Mouse (Mus musculus) thymus, postnatal 25 days (tissue): ENCODE data around the gene Ncbp3.

Experiments used
- DNase-seq: peaks from one replicate; pipeline ENCODE4 v3.0.0; 2022

The Ncbp3 gene

GRCm38 (mm10) chr11:73090283-73090682, 42.7 kb downstream of the Ncbp3 start, which contains the start of gene Itgae:
Gene Itgae (plus strand): TSS chr11:73090583.
- no peak for DNase-seq

GRCm38 (mm10) chr11:73090826-73091225, 43.2 kb downstream of the Ncbp3 start:
- DNase-seq: no peak

DNA sequence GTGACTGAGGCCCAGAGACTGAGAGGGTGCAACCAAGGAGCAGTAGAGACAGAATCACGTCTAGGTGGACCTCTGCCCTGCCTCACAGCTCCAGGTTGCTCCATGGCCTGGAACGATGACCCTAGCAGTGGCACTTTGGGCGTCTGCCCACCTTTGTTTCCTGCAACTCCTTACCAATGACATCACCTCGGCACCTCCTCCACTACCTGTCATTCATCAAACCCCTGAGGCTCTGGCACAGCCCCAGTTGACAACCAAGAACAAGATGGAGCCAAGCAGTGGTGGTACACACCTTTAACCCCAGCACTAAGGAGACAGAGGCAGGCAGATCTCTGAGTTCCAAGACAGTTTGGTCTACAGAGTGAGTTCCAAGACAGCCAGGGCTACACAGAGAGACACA, 44.5 kb downstream of the Ncbp3 start:
- no peak for DNase-seq

- DNase-seq: no peak
These were observed 45.3 kb downstream of the Ncbp3 start for GRCm38 (mm10) chr11:73092877-73093276.

- DNase-seq: peak; percentile 46
These were observed 46.8 kb downstream of the Ncbp3 start for GRCm38 (mm10) chr11:73094231-73094995.

DNA sequence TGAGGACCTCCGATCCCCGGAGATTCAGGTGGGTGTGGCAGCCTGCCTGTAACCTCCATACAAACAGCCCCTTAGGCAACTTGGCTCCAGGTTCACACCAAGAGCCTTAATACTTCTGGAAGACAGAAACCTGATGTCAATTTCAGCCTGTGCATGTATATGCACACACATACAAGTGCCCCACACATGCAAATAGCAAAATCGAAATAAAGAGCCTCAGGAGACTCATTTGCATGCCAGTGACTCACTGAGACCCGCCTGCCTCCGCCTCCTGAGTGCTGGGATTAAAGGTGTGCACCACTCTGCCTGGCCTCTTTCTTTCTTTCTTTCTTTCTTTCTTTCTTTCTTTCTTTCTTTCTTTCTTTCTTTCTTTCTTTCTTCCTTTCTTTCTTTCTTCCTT, 51.3 kb downstream of the Ncbp3 start:
- DNase-seq: no peak

DNA sequence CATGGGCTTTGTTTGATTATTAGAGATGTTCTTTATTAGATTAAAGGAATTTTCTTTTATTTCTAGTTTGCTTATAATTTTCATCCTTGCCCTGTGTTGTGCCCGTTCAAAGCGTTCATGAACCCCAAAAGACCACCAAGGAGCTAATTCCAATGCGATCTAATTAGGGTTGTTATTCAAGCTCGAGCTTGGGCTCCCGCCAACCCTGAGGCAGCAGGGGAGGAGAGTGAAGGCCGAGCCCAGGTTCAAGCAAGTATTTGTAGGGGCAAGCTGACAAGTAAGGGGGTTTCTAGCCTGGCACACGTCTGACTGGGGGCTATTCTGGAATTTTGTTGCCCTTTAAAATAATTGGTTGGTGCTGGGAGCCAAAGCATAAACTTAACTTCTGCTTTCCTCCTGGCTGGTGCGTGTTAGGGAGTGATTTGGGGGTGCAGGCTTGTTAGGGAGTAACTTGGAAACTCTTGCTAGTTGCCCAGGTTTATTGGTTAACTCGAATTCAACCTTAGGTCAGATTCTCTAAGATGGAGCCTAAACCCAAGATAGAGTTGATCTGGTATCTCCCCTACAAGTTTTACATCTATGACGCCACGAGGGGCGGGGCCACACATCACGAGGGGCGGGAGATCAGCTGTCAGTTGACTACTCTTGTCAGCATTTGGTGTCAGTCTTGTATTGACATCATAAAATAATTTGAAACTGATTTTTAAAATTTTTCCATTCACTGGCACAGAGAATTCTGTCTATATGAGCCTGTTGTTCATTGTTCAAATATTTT, 52.6 kb downstream of the Ncbp3 start:
- no peak for DNase-seq

DNA sequence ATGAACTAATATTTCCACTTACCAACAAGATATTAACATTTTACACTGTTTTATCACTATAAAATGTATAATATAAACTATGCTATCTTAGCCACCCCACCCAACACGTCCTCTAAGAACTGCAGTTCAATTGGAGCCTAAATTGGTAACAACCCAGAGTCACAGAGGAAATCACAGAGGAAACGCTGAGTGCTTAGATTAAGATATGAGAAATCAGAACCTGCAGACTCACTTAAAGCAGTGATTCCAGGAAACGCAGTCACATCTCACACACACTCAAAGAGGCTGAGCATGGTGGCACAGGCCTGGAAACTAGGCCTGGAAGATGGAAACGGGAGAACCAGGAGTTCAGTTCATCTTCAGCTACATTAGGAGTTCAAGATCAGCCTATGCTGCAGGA, 53.7 kb downstream of the Ncbp3 start:
- DNase-seq: no peak

GRCm38 (mm10) chr11:73105246-73105645, 57.7 kb downstream of the Ncbp3 start:
- DNase-seq: no peak

DNA sequence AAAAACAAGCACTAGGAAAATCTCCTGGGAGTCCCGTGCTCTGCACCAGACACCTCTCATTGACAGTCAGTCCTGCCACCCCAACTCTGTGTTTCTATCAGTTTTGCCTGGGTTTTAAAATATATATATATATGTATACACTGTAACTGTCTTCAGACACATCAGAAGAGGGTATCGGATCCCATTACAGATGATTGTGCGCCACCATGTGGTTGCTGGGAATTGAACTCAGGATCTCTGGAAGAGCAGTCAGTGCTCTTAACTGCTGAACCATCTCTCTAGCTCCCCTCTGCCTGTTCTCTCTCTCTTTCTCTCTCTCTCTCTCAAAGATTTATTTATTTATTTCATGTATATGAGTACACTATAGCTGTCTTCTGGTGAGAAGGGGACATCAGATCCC, 59.8 kb downstream of the Ncbp3 start:
- peak; percentile 71 for DNase-seq

DNA sequence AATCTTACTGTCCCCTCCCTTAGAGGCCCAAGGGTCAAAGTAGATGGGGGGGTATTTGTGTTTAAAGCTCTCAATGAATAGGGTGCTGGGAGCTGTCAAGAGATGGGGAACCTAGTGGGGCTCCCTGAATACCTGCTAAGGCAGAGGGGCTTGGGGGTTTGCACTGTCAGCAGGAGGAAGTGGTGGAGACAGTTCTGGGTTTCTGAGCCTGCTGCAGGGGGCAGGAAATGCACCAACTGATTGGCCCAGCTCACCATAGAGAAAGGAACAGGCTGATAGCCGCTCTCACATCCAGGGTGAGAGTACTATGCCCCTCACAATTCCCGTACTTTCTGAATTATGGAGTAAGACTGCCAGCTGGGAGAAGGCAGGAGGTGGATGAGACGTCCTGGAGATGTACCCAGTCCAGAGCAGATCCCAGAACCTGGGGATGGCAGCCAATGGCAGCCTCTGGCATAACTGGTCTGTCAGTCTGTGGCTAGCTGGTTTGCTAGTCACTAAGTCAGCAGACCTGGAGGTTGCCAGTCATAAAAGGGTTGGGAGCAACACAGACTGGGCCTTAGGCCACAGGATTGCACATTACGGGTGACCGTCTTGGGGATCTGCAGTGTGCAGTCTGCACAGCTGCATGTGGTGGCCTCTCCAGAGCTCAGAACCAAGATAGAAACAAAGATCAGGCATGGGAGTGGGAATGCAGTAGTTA, 60.8 kb downstream of the Ncbp3 start:
- DNase-seq: peak; percentile 70

GRCm38 (mm10) chr11:73108898-73109625, 61.5 kb downstream of the Ncbp3 start:
- no peak for DNase-seq

DNA sequence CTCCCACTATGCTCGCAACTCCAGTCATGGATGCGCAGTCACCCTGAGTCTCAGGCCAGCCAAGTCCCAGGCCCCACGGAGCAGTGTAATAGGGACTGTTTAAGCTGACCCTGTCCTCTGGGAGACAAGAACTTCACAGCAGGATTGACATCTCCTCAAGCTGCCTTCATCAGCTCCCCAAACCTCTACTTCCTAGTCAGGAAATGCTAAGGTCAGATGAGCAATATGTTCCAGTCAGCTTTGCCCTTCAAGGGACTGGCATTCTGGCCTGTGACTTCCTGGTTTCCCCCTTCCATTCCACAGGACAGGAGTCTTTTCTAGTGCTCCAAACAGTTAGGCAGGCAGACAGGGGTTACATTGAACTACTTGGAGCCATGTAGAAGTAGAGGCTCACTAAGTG, 62.4 kb downstream of the Ncbp3 start:
- DNase-seq: no peak

DNA sequence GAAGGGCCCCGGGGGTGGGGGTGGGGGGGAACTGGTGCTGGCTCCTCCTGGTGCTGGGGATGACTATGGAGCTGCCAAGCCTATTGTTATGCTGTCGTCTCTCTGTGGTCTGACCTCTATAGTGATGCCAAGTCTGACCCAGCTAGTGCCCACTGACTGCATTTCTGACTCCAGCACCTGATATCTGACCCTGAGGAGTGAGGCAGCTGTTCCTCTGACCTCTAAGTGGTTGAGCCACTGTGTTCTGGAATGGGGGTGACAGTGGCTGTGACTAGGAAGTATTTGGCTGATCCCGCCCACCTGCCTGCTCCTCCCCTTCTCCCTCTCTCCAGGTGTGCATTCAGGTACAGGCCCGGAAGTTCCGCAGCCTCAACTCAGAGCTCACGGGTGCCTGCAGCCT, 63.8 kb downstream of the Ncbp3 start:
- no peak for DNase-seq

DNA sequence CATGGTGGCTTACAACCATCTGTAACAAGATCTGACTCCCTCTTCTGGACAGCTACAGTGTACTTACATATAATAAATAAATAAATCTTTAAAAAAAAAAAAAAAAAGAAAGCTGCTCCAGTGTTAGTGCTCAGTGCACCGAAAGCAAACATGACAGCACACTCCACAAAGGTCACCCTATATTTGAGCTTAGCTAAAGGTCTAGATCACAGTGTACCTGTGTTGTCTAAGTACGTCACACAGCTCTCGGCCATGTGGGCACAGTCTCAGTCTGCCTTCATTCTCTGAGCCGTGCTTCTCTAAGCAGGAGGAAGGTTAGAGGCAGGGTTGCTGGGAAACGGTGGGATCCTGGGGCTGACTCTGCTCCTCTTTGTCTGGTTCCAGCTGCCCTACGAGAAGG, 78.9 kb downstream of the Ncbp3 start:
- DNase-seq: no peak

DNA sequence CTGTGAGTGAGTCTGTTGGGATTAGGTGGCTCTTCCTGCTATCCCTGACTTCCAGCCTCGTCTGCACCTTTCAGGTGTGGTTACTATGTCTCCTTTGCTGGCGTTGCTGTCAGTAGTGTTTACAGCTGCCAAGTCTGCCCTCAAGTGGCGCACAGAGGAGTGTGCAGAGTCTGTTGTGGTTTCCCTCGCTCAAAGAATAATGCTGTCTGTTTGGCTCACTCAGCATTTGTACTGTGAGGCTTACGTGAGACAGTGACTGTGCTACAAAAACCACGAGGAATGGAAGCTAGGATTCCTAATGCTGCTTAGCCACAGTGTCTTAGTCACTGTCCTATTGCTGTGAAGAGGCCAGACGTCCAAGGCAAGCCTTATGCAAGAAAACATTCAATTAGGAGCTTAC, 83.4 kb downstream of the Ncbp3 start:
- DNase-seq: peak; percentile 66

DNA sequence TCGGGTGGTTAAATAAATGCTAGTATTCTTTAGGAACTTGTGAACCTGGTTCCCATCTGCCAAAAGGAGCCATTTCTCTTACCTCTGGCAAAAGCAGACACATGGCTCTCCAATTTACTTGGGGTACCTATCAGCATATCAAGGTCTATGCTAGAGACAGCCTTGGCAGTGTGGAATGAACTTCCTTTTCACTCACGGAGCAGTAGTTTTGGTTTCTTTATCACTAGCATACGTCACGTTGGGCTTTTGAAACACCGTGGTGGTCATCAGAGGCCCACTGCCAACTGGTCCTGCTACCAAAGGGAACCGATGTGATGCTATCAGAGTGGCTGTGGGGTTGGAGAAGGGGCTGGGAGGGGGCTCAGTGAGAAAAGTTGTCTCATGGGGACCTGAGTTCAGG, 85.4 kb downstream of the Ncbp3 start:
- no peak for DNase-seq

DNA sequence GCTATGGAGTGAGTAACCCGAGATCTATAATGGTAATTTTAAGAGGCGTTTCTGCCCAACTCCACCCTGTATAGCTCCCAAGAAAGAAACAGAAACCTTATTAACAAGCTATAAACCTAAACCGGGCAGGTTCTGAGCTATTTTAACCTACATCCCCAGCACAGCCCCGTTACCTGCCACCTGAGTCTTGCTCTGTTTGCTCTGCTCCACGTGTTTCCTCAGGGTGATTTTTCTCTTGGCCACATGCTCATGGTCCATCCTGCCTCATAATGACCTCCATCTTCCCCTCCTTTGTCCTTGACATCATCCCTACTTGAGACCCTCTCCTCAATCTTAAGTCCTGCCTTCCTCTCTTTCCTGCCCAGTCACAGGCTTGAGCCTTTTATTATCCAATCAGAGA, 86.6 kb downstream of the Ncbp3 start:
- DNase-seq: no peak

- DNase-seq: no peak
These were observed 89.0 kb downstream of the Ncbp3 start for GRCm38 (mm10) chr11:73136587-73136986.

DNA sequence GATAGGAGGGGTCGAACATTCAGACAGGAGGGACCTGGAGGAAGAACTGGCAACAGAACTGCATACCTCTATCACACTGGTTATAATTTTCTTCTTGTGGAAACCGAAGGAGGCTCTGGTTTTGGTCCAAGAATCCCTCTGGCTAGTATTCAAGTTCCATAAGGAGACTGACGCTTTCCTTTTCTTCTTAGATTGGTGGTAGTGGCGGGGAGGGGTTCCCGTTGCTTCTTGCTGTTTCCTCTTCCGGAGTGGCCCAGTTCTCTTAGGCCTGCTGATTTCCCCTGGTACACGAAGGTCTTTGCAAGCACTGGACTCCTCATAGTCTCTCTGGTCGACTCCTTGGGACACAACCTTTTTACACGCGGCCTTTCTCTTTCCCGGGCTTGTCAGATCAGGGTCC, 89.5 kb downstream of the Ncbp3 start:
- DNase-seq: peak; percentile 32

GRCm38 (mm10) chr11:73137591-73138501, 90.3 kb downstream of the Ncbp3 start, which contains the start of gene Haspin:
Gene Haspin (minus strand): TSS chr11:73138294.
- peak; percentile 93 for DNase-seq
